Mouse (Mus musculus) mouse embryonic stem cell (cell line): Measurements from ENCODE around the gene Fancf.

ENCODE experiments used
- in situ Hi-C, 2 experiments: fragments of 300-500 bp; cut with MboI; formaldehyde crosslinking; loops; 1 replicate in 1 of 2; 3 replicates in 1 of 2; pipeline ENCODE4 v1.14.3; 2019 to 2020; ENCODE audit warnings: low sequenced_read_pairs in 2 of 2, low pct_unique_long_range_greater_than_20kb in 1 of 2, mixed read lengths in 1 of 2; ENCODE audit not compliant: unreplicated experiment in 1 of 2

Gene Fancf

GRCm38 (mm10) chr7:51862097-51862492 is at the start of gene Fancf:
Gene Fancf, minus strand, starts transcription at chr7:51862267.
- in situ Hi-C loops = no loop called here

DNA sequence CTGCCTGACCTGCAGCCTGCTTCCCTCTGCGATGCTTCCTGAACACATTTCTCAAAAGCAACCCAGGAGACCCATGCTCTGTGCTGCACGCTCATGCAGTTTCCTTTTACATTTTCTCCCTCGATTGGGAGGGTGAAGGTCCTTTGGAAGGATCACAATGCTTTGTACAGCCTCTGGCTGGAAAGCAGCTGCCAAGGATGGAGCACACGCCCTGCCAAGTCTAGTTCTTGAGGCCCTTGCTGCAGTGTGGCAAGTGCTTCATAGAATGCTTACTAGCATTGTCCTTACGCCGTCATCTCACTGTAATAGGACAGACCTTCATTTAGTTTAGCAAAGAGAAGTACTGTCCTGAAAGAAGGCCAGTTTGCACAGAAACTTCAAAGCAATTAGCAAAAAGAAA is 37.0 kb upstream of the Fancf start:
- in situ Hi-C loops = no loop called here

- in situ Hi-C loops = no loop called here
Measured at GRCm38 (mm10) chr7:51894939-51895338, 32.9 kb upstream of the Fancf start.

DNA sequence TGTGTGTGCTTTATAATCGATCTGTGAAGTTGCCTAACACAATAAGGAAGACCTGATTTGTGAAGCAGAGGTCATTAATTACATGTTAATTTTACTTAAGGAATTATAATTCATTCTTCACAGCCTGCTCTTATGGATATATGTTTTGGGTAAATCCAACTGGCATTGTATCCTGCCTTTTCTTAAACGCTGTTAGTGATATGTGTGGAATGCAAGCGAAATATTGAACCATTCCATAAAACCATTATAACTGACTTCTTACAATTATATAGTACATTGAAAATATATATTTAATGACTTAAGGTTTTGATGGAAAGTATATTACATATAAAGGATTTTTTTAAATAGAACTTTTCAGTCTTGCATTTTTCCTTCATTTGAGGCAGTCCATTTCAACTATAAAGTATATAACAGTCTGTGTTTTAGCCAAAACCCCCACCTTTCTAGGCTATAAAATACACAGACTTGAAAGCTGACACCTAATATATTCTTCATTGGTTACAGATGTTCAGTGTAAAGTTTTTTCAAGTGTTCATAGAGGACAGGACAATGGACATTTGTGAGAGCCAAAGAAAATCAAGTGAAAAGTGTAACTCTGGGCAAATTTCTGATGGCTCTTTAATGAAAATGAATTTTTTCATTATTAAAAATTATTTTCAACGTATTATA is 32.2 kb upstream of the Fancf start:
- in situ Hi-C loops = no loop called here

GRCm38 (mm10) chr7:51893008-51893407 is 30.9 kb upstream of the Fancf start:
- in situ Hi-C loops = no loop called here

GRCm38 (mm10) chr7:51892224-51892965 is 30.3 kb upstream of the Fancf start:
- in situ Hi-C loops = no loop called here

DNA sequence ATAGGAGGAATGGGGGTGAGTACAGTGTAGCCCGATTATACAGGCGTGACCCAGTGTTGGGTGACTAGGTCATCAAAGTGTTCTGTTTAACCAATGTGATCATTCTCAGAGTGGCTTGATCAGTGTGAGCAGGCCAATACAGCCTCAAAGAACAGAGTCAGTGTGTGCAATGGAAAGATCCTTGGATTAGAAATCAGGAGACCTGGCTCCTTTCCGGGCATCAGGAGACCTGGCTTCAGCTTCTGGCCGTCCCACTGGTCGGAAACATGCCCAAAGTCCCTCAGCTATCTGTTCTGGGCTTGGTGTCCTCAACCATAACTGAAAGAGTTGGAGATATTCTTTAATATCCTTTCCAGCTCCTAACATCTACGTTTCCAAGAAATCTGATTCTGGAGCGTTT is 27.5 kb upstream of the Fancf start:
- in situ Hi-C loops = no loop called here

DNA sequence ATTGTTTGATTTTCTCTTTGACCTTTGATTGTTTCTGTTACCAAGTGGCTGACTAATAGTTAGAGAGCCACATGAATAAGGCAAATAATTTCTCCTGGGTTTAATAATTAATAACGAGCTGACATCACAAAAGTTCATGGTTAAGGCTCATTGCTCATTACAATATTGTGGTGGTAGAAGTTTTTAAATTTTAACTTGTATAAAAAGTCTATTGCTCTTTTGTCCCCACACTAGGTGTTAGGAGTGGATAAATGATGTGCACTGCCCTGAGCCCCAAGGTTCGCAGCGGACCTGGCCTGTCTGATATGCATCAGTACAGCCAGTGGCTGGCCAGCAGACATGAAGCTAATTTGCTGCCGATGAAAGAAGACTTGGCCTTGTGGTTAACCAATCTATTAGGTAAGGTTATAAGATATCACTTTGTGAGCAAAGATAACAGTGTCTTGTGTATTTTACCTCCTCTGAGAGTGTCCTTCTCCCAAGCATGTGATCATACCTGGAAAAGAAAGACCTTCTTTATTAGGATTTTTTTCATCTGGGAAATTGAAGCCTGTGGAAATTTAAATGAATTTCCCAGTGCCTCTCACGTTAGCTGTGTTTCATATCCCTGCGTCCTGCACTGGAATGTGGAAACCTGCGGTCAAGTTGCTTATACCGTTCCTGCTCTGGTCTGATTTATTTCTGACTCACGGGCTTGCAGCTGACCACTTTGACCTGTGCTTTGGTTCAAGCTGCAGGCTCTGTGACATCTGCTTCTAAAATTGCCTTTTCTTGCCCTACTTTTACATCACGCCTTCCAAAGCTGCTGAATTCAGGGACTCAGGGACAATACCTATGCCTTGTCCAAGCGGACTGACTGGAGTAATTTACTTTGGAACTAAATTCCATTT is 25.9 kb upstream of the Fancf start:
- in situ Hi-C loops = no loop called here

GRCm38 (mm10) chr7:51885345-51885744 is 23.3 kb upstream of the Fancf start:
- in situ Hi-C loops = no loop called here

DNA sequence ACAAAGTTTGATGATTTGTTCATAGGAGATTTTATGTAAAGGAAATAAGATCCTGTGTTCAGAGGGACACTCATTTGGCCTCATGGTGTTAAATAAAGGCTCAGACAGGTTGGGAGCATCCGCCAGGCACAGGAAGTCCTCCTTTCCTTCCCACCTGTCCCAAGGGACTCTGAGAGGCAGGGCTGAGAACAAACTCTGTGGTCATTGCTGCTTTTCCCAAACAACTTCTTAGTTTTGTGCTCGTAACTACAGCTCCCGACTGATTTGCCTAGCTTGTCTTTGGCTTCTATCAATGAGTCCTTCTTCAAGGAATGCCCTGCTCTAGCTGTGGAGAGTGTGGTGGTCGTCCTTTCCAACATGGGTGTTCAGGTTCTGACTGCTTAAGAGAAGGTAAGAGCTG is 18.1 kb upstream of the Fancf start:
- in situ Hi-C loops = no loop called here

DNA sequence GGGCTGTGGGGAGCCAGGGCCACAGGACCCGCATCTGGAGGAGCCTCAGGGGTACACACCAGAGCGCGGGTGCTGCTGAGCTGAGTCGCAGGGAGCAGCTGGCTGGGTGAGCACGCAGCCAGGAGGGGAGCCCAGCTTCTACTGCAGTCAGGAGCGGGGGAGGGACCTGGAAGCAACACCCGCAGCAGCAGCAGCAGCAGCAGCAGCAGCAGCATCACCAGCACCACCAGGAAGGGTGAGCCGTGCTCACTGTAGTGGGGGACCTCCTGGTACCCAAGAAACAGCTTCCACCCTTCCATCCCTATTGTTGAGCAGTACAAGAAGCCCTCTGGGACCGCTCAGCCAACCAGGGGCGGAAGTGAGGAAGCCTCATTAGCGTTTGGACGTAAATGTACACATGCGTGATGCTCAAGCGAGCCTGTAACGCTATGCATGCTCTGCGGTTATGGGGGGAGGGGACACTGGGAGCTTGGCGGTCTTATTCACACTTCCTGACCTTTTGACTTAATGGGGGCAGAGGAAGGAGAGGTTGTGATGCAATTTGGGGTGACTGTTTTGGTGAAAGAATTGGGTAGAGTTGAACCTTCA is 17.2 kb upstream of the Fancf start:
- in situ Hi-C loops = no loop called here

- in situ Hi-C loops = no loop called here
Measured at GRCm38 (mm10) chr7:51878730-51879129, 16.7 kb upstream of the Fancf start.

DNA sequence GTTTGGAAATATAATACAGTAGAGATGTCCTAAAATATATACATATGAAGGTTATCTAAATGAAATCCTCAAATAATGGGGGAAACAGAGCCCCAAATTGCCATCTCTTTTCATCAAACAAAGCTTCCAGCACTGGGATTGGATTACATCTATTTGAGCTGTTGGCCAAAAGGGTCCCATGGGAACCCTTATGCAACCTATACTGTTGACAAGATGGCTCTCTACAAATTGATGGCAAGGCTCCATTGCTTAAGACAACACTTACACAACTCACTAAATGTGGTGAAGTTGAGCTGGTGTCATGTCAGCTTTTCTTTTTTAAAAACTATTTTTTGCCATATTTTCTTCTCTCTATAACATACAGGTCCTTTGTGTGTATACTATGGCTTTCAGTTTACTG is 14.2 kb upstream of the Fancf start:
- in situ Hi-C loops = no loop called here

- in situ Hi-C loops = no loop called here
Measured at GRCm38 (mm10) chr7:51872597-51872996, 10.5 kb upstream of the Fancf start.

DNA sequence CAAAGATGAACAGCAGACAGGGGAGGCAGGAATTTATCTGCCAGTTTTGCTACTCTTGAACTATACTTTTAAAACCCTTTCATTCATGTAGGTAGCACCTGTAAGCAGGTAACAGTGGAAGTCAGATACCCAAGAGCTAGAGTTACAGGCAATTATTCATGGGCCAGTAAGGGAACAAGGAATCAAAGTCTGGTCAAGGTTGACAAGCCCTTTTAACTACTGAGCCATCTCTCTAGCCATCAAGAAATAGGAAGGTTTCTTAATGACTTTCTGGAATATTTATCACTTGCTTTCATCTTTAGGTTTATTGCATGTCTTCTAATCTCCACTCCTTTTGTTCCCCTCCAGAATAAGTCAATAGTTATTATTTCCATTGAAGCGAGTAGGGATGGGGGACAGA is 10.0 kb upstream of the Fancf start:
- in situ Hi-C loops = no loop called here

GRCm38 (mm10) chr7:51867983-51868382 is 5.9 kb upstream of the Fancf start:
- in situ Hi-C loops = no loop called here

DNA sequence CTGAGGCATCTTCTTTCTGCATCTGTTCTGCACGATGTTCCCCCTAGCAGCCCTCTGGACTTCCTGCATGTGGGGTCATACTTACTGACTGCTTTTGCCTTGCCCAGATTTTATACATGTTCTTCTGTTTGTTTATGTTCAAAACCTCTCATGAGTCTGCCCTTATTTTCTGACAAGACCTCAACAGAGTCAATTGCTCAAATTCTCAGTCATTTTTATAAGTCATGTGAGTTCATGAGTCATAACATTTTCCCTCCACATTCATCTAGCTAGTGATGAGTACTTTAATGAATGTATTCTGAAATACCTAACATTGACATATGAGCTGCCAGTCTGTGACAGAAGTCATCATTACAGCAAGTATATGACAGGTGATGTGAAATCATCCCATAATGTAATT is 3.3 kb upstream of the Fancf start:
- in situ Hi-C loops = no loop called here

DNA sequence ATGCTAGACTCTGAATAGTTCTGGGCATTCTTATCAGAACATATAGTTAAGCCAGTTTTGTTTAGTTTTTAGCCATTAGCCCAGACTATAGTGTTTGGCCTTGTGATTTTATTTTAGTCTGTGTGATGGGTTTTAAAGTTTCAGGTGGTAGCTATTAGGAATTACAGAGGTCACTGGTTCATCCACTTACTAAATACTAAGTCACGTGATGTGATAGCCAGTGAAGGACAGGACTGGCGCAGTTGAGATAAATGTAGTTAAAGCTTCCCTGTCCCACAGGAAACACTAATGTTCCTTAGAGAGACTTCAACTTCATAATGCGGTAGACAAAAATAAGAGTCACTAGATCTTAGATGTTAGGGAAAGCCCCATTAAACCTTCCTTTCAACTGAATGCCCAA is 775 bp upstream of the Fancf start:
- in situ Hi-C loops = no loop called here
